Mouse (Mus musculus): ENCODE results near the gene Teddm3. TPM values are rescaled to one million over a fixed set of nuclear protein-coding genes. Genes with fewer than 3 reads are reported as not detected.
"Not testable (repeated sequence)": the region's sequence is repeated elsewhere in the genome, so short reads cannot be mapped to it uniquely, and the experiment has no call there.

The Teddm3 gene
- not detected for total RNA-seq (2021)
- long read RNA-seq, experiment 1, result 0 reads
- long read RNA-seq, experiment 2, result 0 reads

GRCm38 (mm10) chr16:21153900-21154299 is at the start of gene Teddm3:
TSS of gene Teddm3 (minus strand) at chr16:21154000.
- DNase-seq; intact Hi-C loops (cut with DNase I); H3K27ac ChIP-seq; H3K4me3 ChIP-seq: not testable (repeated sequence)

- Histone ChIP-seq H3K27ac (no peak overlapping the region), H3K4me3 (no peak overlapping the region)
- no peak for TF ChIP-seq CTCF (IDR thresholded peaks at IDR 0.05)
- intact Hi-C loops (cut with DNase I), result no loop called here
- no peak for DNase-seq
Measured at GRCm38 (mm10) chr16:21202731-21203130, 48.9 kb upstream of the Teddm3 start.

GRCm38 (mm10) chr16:21199426-21199825 is 45.6 kb upstream of the Teddm3 start:
- Histone ChIP-seq H3K27ac (no peak overlapping the region), H3K4me3 (no peak overlapping the region)
- intact Hi-C loops (cut with DNase I), result no loop called here
- no peak for DNase-seq
- TF ChIP-seq CTCF (IDR thresholded peaks at IDR 0.05), result no peak

- Histone ChIP-seq H3K27ac (no peak overlapping the region), H3K4me3 (no peak overlapping the region)
- DNase-seq, result no peak
- intact Hi-C loops (cut with DNase I), result no loop called here
- peak; percentile 39 for TF ChIP-seq CTCF (IDR thresholded peaks at IDR 0.05)
Measured at GRCm38 (mm10) chr16:21198529-21198928, 44.7 kb upstream of the Teddm3 start.

GRCm38 (mm10) chr16:21198006-21198405 is 44.2 kb upstream of the Teddm3 start:
- Histone ChIP-seq H3K27ac (no peak overlapping the region), H3K4me3 (no peak overlapping the region)
- no peak for TF ChIP-seq CTCF (IDR thresholded peaks at IDR 0.05)
- no peak for DNase-seq
- intact Hi-C loops (cut with DNase I), result no loop called here

GRCm38 (mm10) chr16:21197542-21197941 is 43.7 kb upstream of the Teddm3 start:
- intact Hi-C loops (cut with DNase I), result no loop called here
- Histone ChIP-seq H3K27ac (no peak overlapping the region), H3K4me3 (no peak overlapping the region)
- DNase-seq, result no peak
- TF ChIP-seq CTCF (IDR thresholded peaks at IDR 0.05), result no peak

GRCm38 (mm10) chr16:21196576-21196975 is 42.8 kb upstream of the Teddm3 start:
- intact Hi-C loops (cut with DNase I), result no loop called here
- TF ChIP-seq CTCF (IDR thresholded peaks at IDR 0.05), result no peak
- DNase-seq, result no peak
- no peak overlapping the region for H3K27ac ChIP-seq
- no peak overlapping the region for H3K4me3 ChIP-seq

- H3K4me3 ChIP-seq, result no peak overlapping the region
- no peak for TF ChIP-seq CTCF (IDR thresholded peaks at IDR 0.05)
- intact Hi-C loops (cut with DNase I), result no loop called here
- no peak for DNase-seq
- no peak overlapping the region for H3K27ac ChIP-seq
Measured at GRCm38 (mm10) chr16:21195260-21195866, 41.6 kb upstream of the Teddm3 start.

GRCm38 (mm10) chr16:21194182-21194581 is 40.4 kb upstream of the Teddm3 start:
- intact Hi-C loops (cut with DNase I), result loop anchor here (5.0 kb wide), 1 partner anchor 282 kb away; no protein-coding TSS in a partner anchor
- no peak for TF ChIP-seq CTCF (IDR thresholded peaks at IDR 0.05)
- H3K27ac ChIP-seq, result no peak overlapping the region

GRCm38 (mm10) chr16:21192509-21193354 is 38.9 kb upstream of the Teddm3 start:
- DNase-seq, result no peak
- intact Hi-C loops (cut with DNase I), result loop anchor here (5.0 kb wide), 1 partner anchor 280 kb away; no protein-coding TSS in a partner anchor
- no peak overlapping the region for H3K27ac ChIP-seq
- peak; percentile 85 for TF ChIP-seq CTCF (IDR thresholded peaks at IDR 0.05)
- no peak overlapping the region for H3K4me3 ChIP-seq

More at GRCm38 (mm10) chr16:21194182-21194581, 40.4 kb upstream of the Teddm3 start:
- DNase-seq, result no peak
- no peak overlapping the region for H3K4me3 ChIP-seq

- TF ChIP-seq CTCF (IDR thresholded peaks at IDR 0.05), result no peak
- Histone ChIP-seq H3K4me3 (no peak overlapping the region), H3K27ac (no peak overlapping the region)
- DNase-seq, result no peak
- intact Hi-C loops (cut with DNase I), result loop anchor here (5.0 kb wide), 1 partner anchor 279 kb away; no protein-coding TSS in a partner anchor
Measured at GRCm38 (mm10) chr16:21191569-21191968, 37.8 kb upstream of the Teddm3 start.

GRCm38 (mm10) chr16:21188345-21188744 is 34.5 kb upstream of the Teddm3 start:
- no peak overlapping the region for H3K27ac ChIP-seq
- TF ChIP-seq CTCF (IDR thresholded peaks at IDR 0.05), result peak; percentile 19; the same call in 1 of the 2 replicates
- no peak for DNase-seq
- intact Hi-C loops (cut with DNase I), result no loop called here
- no peak overlapping the region for H3K4me3 ChIP-seq

- Histone ChIP-seq H3K4me3 (no peak overlapping the region), H3K27ac (no peak overlapping the region)
- TF ChIP-seq CTCF (IDR thresholded peaks at IDR 0.05), result no peak
- intact Hi-C loops (cut with DNase I), result no loop called here
- no peak for DNase-seq
Measured at GRCm38 (mm10) chr16:21187568-21187967, 33.8 kb upstream of the Teddm3 start.

All from gastrocnemius, adult 2 months (tissue).